Mouse (Mus musculus) thymus, postnatal 36 days (tissue): ENCODE results near the gene Jmjd6.
A peak's percentile ranks its signal among the peaks of the same experiment; 100 is the strongest.

ENCODE experiments used
- DNase-seq, 2 experiments: peaks; one replicate each; pipeline ENCODE4 v3.0.0; 2022; ENCODE audit warnings: mixed read lengths in 2 of 2

Gene Jmjd6

GRCm38 (mm10) chr11:116843261-116844233, at the start of gene Jmjd6, which contains the start of gene Mettl23:
Gene Jmjd6 (minus strand): TSS chr11:116843449.
Gene Mettl23 (plus strand): TSS chr11:116843278.
- peak; percentile 94 to 98 for DNase-seq

- DNase-seq = peak; percentile 16 to 63
Observed at GRCm38 (mm10) chr11:116887136-116887535, 43.9 kb upstream of the Jmjd6 start.

GRCm38 (mm10) chr11:116885275-116886151, 42.3 kb upstream of the Jmjd6 start:
- DNase-seq = peak; percentile 79 to 84

DNA sequence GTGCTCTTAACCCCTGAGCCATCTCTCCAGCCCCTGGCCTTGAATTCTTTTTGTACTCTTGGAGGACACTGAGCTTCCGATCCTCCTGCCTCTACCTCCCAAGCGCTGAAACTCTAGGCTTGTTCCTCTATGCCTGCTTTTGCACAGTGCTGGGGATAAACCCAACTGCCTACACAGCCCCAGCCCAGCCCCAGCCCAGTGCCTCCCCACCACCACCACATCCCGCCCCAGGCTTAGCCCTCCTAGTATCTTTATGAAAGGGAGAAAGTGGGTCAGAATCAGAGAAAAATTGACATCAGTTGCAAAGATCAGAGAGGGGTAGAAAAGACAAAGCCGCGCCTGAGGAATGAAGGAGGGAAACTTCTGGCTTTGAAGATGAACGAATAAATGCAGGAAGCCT, 40.8 kb upstream of the Jmjd6 start:
- peak; percentile 15 to 34 for DNase-seq

GRCm38 (mm10) chr11:116882446-116882845, 39.2 kb upstream of the Jmjd6 start:
- no peak for DNase-seq

- DNase-seq = no peak
Observed at GRCm38 (mm10) chr11:116881440-116881839, 38.2 kb upstream of the Jmjd6 start.

- no peak for DNase-seq
Observed at GRCm38 (mm10) chr11:116880839-116881238, 37.6 kb upstream of the Jmjd6 start.

GRCm38 (mm10) chr11:116878454-116878853, 35.2 kb upstream of the Jmjd6 start:
- no peak for DNase-seq

- no peak for DNase-seq
Observed at GRCm38 (mm10) chr11:116873987-116874386, 30.7 kb upstream of the Jmjd6 start.

DNA sequence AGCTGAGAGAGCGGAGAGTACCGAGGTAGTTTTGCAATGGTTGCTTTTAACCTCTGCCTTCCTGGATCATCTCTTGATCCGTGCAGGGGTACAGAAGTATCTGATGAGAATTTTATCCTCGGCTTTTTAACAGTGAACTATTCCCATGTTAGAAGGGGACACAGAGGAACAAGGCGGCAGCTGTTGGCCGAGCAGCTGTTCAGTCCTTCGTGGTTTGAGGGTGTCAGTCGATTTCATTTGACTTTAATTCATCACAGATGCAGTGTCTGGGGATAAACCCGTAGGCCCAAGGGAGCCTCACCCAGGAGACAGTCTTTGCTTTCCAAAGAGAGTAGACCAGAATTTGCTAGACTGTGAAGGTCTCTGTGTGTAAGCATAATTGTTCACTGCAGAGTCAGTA, 28.3 kb upstream of the Jmjd6 start:
- no peak for DNase-seq

DNA sequence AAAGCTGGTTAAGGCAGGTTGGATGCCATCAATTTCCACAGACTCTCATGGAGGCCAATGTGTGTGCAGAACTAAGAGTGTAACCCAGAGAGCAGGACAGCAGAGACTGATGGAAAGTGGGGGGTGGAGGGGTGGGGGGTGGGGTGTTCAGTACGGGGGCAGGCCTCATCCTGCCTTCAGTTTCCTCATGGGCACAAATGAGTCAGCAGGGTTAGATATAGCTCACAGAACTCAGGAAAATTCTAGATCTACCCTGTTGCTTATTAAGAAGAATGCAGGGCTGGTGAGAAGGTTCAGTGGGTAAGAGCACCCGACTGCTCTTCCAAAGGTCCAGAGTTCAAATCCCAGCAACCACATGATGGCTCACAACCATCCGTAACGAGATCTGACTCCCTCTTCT, 26.4 kb upstream of the Jmjd6 start:
- DNase-seq = no peak

DNA sequence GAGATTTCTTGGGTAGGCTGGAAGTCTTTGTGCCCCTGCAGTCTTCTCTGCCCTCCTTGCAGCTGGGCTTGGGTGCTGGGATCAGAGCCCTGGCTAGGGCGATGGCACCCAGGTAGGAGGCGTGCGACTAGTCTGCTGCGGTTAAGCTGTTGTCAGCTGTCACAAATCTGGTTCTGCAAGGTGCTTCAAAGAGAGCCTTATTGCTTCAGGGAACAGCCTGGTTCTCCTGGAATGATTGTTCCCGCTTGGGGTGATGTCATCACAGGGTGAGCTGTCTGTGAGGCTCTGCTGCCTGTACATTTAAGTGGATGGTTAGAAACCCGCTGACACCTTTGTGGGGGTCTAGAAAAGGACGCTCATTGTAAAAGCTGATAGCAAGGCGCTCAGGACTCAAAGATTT, 26.0 kb upstream of the Jmjd6 start:
- no peak for DNase-seq

DNA sequence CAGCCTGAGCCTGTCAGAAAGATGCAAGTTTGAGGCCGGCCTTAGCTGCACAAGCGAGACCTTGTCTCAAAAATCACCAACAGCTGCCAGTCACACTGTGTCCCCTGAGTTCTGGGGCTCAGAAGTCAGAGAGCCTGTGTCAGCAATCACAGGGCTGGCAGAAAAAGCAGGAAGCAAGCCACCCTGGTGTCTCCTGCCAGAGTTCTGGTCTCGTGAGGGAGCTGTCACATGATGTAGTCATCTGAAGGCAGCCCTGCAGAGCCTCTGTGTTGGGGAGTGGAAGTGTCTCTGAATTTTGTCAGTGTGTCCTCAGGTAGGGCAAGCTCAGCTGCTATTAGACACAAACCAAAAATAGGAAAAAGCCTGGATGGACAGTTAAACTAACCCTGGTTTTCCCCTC, 24.9 kb upstream of the Jmjd6 start:
- DNase-seq = no peak

GRCm38 (mm10) chr11:116865945-116866585, 22.8 kb upstream of the Jmjd6 start:
- no peak for DNase-seq

DNA sequence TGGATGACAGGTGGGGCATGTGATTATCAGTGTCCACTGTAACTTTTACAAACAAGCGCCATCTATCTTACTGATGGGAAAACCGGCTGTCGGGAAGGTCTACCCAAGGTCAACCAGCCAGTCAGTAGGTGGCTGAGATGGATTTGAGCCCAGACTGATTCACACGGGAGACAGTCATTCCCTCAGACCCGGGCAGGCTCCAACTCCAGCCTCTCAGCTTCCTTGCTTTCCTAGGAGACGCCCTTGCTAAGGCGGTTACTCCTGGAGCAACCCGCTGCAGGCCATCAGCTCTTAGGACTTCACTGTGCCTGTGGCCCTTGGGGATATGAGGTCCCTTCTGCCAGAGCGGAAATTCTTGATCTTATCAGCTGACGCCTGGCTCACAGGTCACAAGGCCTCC, 21.2 kb upstream of the Jmjd6 start:
- DNase-seq = no peak

GRCm38 (mm10) chr11:116857183-116857850, 14.1 kb upstream of the Jmjd6 start:
- no peak for DNase-seq

- DNase-seq = no peak
Observed at GRCm38 (mm10) chr11:116854279-116854678, 11.0 kb upstream of the Jmjd6 start.

GRCm38 (mm10) chr11:116853512-116853928, 10.3 kb upstream of the Jmjd6 start:
- peak; percentile 97 for DNase-seq

DNA sequence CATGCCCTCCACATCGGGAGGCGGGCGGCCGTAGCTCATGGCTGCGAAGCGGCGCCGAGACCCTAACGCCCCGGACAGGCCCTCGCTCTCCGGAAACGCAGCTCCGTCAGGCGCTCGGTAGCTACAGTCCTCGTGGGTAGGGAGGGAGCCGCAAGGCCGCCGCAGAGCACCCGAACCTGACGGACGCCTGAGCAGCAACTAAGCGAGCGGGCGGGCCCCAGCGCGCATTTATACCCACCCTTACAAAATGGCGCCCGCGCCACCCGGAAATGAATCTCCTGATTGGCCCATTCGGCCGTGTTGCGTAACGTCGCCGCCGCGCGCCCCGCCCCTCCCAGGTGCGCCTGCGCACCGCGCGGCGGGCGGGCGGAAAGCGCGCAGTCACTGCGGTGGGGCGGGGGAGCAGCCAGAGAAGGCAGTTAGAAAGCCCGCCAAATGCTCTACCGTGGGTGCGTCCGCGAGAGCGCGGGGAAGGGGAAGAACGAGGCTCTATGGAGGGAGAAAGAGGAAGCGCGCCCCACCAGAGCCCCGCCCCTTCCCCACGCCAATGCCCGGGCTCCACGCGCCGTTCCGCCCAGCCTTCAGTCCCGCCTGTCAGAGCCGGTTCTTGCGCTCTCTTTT, 9.8 kb upstream of the Jmjd6 start, which contains the start of gene Srsf2:
TSS of gene Srsf2 (minus strand) at position 204 of the 621 bp plus-strand sequence.
- peak; percentile 97 for DNase-seq

- peak; percentile 82 to 91 for DNase-seq
Observed at GRCm38 (mm10) chr11:116852291-116852890, 9.1 kb upstream of the Jmjd6 start, which contains the start of gene Mfsd11. Gene Mfsd11 (plus strand): TSS chr11:116852440.
